Mouse (Mus musculus): ENCODE data around the gene Tpm4. TPM values are rescaled to one million over a fixed set of nuclear protein-coding genes. Genes with fewer than 3 reads are reported as not detected.
A peak's percentile ranks its signal among the peaks of the same experiment; 100 is the strongest.

Tpm4 gene
- polyA plus RNA-seq, 1 experiment from 2014 or later: 318 TPM

DNA sequence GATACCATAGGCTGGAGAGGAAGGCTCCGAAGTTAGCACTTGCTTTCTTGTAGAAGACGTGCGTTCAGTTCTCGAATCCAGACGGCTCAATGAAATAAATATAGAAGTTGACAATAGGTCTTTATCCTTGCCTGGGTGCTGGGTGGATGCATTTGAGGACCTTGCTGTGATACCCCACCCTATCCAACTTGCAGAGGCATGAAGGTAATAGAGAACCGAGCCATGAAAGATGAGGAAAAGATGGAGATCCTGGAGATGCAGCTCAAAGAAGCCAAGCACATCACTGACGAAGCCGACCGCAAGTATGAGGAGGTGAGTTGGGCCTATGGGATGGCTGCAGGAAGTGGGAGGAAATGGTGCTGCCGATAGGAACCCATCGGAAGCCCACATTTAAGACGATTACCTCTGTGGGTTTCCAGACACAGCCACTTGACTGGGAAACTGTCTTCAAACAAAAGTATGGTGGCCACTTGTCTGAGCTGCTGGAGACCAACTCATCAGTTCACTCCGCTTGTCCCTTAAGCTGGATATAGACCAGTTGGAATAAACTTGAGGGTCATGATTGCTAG, 8.6 kb downstream of the Tpm4 start:
- WGBS: 88% methylated on average over 13 of the region's 13 CpGs
- no peaks in the 10 kb centered on the region for H3K9me3 ChIP-seq (ENCODE audit: control insufficient read depth, low read length)
- H3K27ac ChIP-seq (replicated peaks in 1 of 2; ENCODE audit: control insufficient read depth in 1 of 2, insufficient read depth in 1 of 2, low read depth in 2 of 2, low read length in 2 of 2): no peak overlapping the region; a peak in 1 of 4 replicates
- H3K27me3 ChIP-seq (ENCODE audit: control insufficient read depth, insufficient read depth, low read length): no peaks in the 10 kb centered on the region
- no peak overlapping the region for H3K9ac ChIP-seq (ENCODE audit: low read length)
- peaks cover 100% of the 10 kb centered on the region for H3K36me3 ChIP-seq (ENCODE audit: control insufficient read depth, insufficient read depth, low read length)
- H3K4me1 ChIP-seq (ENCODE audit: control insufficient read depth in 2 of 2, insufficient read depth in 2 of 2, low read length in 2 of 2): peaks cover 2 to 21% of the 10 kb centered on the region in 2 experiments
- H3K4me2 ChIP-seq (ENCODE audit: low read length): no peak overlapping the region
- ATAC-seq (ENCODE audit: insufficient number of reproducible peaks, insufficient read depth, low FRiP score, low read depth): no peak
- no peak overlapping the region for H3K4me3 ChIP-seq (ENCODE audit: control insufficient read depth in 1 of 2, insufficient read depth in 1 of 2, low read depth in 1 of 2, low read length in 2 of 2)

DNA sequence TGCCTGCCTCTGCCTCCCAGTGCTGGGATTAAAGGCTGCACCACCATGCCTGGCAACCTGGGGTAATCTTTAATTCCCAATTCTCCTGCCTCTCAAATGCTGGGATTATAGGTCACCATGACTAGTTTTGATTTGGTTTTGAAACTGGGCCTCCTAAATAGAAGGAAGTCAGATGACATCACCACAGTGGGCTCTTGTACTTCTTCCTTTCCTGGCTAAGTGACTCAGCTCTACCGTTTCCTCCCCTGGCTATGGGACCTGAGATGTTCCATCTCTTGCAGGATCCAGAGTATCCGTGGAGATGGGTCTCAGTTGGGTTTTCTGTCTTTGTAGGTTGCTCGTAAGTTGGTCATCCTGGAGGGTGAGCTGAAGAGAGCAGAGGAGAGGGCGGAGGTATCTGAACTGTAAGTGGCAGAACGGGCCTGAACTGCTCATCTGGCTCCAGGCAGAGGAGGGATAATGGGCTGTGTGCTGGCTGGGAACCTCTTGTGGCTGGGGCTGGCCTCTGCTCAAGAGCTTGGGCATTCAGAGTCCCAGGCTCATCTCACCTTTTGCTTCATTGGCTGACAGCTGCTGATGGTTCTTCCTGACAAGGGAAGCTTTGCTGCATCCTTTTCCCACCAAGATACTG, 9.7 kb downstream of the Tpm4 start:
- no peaks in the 10 kb centered on the region for H3K9me3 ChIP-seq (ENCODE audit: control insufficient read depth, low read length)
- peaks cover 98% of the 10 kb centered on the region for H3K36me3 ChIP-seq (ENCODE audit: control insufficient read depth, insufficient read depth, low read length)
- H3K27ac ChIP-seq (replicated peaks in 1 of 2; ENCODE audit: control insufficient read depth in 1 of 2, insufficient read depth in 1 of 2, low read depth in 2 of 2, low read length in 2 of 2): 0 out of 4 replicates have a peak overlapping the region, but pooled peaks of 1 of the 2 experiments have one; percentile 6
- no peak for ATAC-seq (ENCODE audit: insufficient number of reproducible peaks, insufficient read depth, low FRiP score, low read depth)
- no peak overlapping the region for H3K9ac ChIP-seq (ENCODE audit: low read length)
- H3K4me1 ChIP-seq (ENCODE audit: control insufficient read depth in 2 of 2, insufficient read depth in 2 of 2, low read length in 2 of 2): peaks cover 2 to 21% of the 10 kb centered on the region in 2 experiments
- no peaks in the 10 kb centered on the region for H3K27me3 ChIP-seq (ENCODE audit: control insufficient read depth, insufficient read depth, low read length)
- H3K4me3 ChIP-seq (ENCODE audit: control insufficient read depth in 1 of 2, insufficient read depth in 1 of 2, low read depth in 1 of 2, low read length in 2 of 2): no peak overlapping the region
- 67% methylated on average over 5 of the region's 5 CpGs for WGBS
- no peak overlapping the region for H3K4me2 ChIP-seq (ENCODE audit: low read length)

DNA sequence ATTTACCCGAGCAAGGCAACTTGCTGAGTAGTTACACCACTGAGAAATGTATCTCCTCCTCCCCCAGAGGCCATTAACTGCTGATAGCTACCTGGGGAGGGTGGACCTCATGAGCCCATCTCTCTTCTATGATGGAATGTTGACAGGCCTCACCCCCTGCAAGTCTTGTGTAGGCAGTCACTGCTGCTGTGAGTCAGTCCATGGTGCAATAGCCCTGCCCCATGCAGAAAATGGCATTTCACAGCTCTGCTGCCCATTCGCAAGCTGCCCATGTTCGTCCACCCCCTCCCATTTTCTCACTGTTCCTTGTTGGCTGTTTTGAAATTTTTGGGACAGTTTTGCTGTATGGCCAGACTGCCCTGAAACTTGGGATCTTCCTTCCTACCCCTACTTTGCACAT, 10.7 kb downstream of the Tpm4 start:
- no peak overlapping the region for H3K9ac ChIP-seq (ENCODE audit: low read length)
- H3K4me3 ChIP-seq (ENCODE audit: control insufficient read depth in 1 of 2, insufficient read depth in 1 of 2, low read depth in 1 of 2, low read length in 2 of 2): no peak overlapping the region
- H3K4me2 ChIP-seq (ENCODE audit: low read length): no peak overlapping the region
- 69% methylated on average over 3 of the region's 3 CpGs for WGBS
- no peak for ATAC-seq (ENCODE audit: insufficient number of reproducible peaks, insufficient read depth, low FRiP score, low read depth)
- peaks cover 98% of the 10 kb centered on the region for H3K36me3 ChIP-seq (ENCODE audit: control insufficient read depth, insufficient read depth, low read length)
- no peak overlapping the region for H3K27ac ChIP-seq (replicated peaks in 1 of 2; ENCODE audit: control insufficient read depth in 1 of 2, insufficient read depth in 1 of 2, low read depth in 2 of 2, low read length in 2 of 2)
- H3K9me3 ChIP-seq (ENCODE audit: control insufficient read depth, low read length): no peaks in the 10 kb centered on the region
- H3K27me3 ChIP-seq (ENCODE audit: control insufficient read depth, insufficient read depth, low read length): no peaks in the 10 kb centered on the region
- peaks cover 2 to 21% of the 10 kb centered on the region in 2 experiments for H3K4me1 ChIP-seq (ENCODE audit: control insufficient read depth in 2 of 2, insufficient read depth in 2 of 2, low read length in 2 of 2)

- H3K27ac ChIP-seq (replicated peaks in 1 of 2; ENCODE audit: control insufficient read depth in 1 of 2, insufficient read depth in 1 of 2, low read depth in 2 of 2, low read length in 2 of 2): no peak overlapping the region
- no peak overlapping the region for H3K4me3 ChIP-seq (ENCODE audit: control insufficient read depth in 1 of 2, insufficient read depth in 1 of 2, low read depth in 1 of 2, low read length in 2 of 2)
- no peak for ATAC-seq (ENCODE audit: insufficient number of reproducible peaks, insufficient read depth, low FRiP score, low read depth)
- H3K4me2 ChIP-seq (ENCODE audit: low read length): no peak overlapping the region
- peaks cover 2 to 21% of the 10 kb centered on the region in 2 experiments for H3K4me1 ChIP-seq (ENCODE audit: control insufficient read depth in 2 of 2, insufficient read depth in 2 of 2, low read length in 2 of 2)
- peaks cover 98% of the 10 kb centered on the region for H3K36me3 ChIP-seq (ENCODE audit: control insufficient read depth, insufficient read depth, low read length)
- 46% methylated on average over 1 of the region's 1 CpGs for WGBS
- H3K9ac ChIP-seq (ENCODE audit: low read length): no peak overlapping the region
- H3K9me3 ChIP-seq (ENCODE audit: control insufficient read depth, low read length): no peaks in the 10 kb centered on the region
- no peaks in the 10 kb centered on the region for H3K27me3 ChIP-seq (ENCODE audit: control insufficient read depth, insufficient read depth, low read length)
Observed at GRCm38 (mm10) chr8:72146056-72146455, 11.3 kb downstream of the Tpm4 start.

- no peak overlapping the region for H3K4me2 ChIP-seq (ENCODE audit: low read length)
- H3K4me3 ChIP-seq (ENCODE audit: control insufficient read depth in 1 of 2, insufficient read depth in 1 of 2, low read depth in 1 of 2, low read length in 2 of 2): no peak overlapping the region
- peaks cover 98% of the 10 kb centered on the region for H3K36me3 ChIP-seq (ENCODE audit: control insufficient read depth, insufficient read depth, low read length)
- H3K9ac ChIP-seq (ENCODE audit: low read length): no peak overlapping the region
- peak overlapping the region; percentile 37 to 41; a peak in 3 of 4 replicates for H3K27ac ChIP-seq (replicated peaks in 1 of 2; ENCODE audit: control insufficient read depth in 1 of 2, insufficient read depth in 1 of 2, low read depth in 2 of 2, low read length in 2 of 2)
- H3K4me1 ChIP-seq (ENCODE audit: control insufficient read depth in 2 of 2, insufficient read depth in 2 of 2, low read length in 2 of 2): peaks cover 2 to 21% of the 10 kb centered on the region in 2 experiments
- H3K27me3 ChIP-seq (ENCODE audit: control insufficient read depth, insufficient read depth, low read length): no peaks in the 10 kb centered on the region
- no peak for ATAC-seq (ENCODE audit: insufficient number of reproducible peaks, insufficient read depth, low FRiP score, low read depth)
- WGBS: 79% methylated on average over 3 of the region's 3 CpGs
- H3K9me3 ChIP-seq (ENCODE audit: control insufficient read depth, low read length): no peaks in the 10 kb centered on the region
Observed at GRCm38 (mm10) chr8:72146556-72146955, 11.8 kb downstream of the Tpm4 start.

DNA sequence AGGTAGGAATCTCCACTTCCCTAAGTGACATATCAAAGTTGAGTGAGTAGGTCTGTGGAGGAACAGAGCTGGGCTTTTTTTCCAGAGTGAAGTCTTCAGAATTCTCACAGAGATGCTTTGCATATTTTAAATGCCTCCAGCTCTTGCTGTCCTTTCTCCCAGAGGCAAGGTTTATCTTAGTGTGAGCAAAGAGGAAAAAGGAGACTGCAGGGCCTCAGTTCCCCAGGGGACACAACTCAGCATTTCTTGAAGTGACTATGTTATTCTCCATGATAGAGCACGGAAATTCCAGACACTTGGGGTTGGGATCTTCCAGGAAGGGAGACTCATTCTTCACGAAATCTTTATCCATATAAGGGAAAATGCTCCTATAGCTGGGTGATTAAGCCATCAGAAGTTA, 12.5 kb downstream of the Tpm4 start:
- Histone ChIP-seq H3K4me2 (ENCODE audit: low read length) (no peak overlapping the region), H3K27ac (replicated peaks in 1 of 2; ENCODE audit: control insufficient read depth in 1 of 2, insufficient read depth in 1 of 2, low read depth in 2 of 2, low read length in 2 of 2) (peak overlapping the region; percentile 37 to 41; a peak in 3 of 4 replicates), H3K4me3 (ENCODE audit: control insufficient read depth in 1 of 2, insufficient read depth in 1 of 2, low read depth in 1 of 2, low read length in 2 of 2) (no peak overlapping the region), H3K9me3 (ENCODE audit: control insufficient read depth, low read length) (no peaks in the 10 kb centered on the region), H3K9ac (ENCODE audit: low read length) (no peak overlapping the region), H3K36me3 (ENCODE audit: control insufficient read depth, insufficient read depth, low read length) (peaks cover 98% of the 10 kb centered on the region), H3K4me1 (ENCODE audit: control insufficient read depth in 2 of 2, insufficient read depth in 2 of 2, low read length in 2 of 2) (peaks cover 2 to 21% of the 10 kb centered on the region in 2 experiments), H3K27me3 (ENCODE audit: control insufficient read depth, insufficient read depth, low read length) (no peaks in the 10 kb centered on the region)
- no peak for ATAC-seq (ENCODE audit: insufficient number of reproducible peaks, insufficient read depth, low FRiP score, low read depth)
- WGBS: 36% methylated on average over 2 of the region's 2 CpGs

- WGBS: 76% methylated on average over 1 of the region's 1 CpGs
- Histone ChIP-seq H3K27me3 (ENCODE audit: control insufficient read depth, insufficient read depth, low read length) (no peaks in the 10 kb centered on the region), H3K4me2 (ENCODE audit: low read length) (no peak overlapping the region), H3K4me3 (ENCODE audit: control insufficient read depth in 1 of 2, insufficient read depth in 1 of 2, low read depth in 1 of 2, low read length in 2 of 2) (no peak overlapping the region), H3K9me3 (ENCODE audit: control insufficient read depth, low read length) (no peaks in the 10 kb centered on the region), H3K36me3 (ENCODE audit: control insufficient read depth, insufficient read depth, low read length) (peaks cover 98% of the 10 kb centered on the region), H3K4me1 (ENCODE audit: control insufficient read depth in 2 of 2, insufficient read depth in 2 of 2, low read length in 2 of 2) (peaks cover 2 to 21% of the 10 kb centered on the region in 2 experiments), H3K9ac (ENCODE audit: low read length) (no peak overlapping the region), H3K27ac (replicated peaks in 1 of 2; ENCODE audit: control insufficient read depth in 1 of 2, insufficient read depth in 1 of 2, low read depth in 2 of 2, low read length in 2 of 2) (no peak overlapping the region)
- ATAC-seq (ENCODE audit: insufficient number of reproducible peaks, insufficient read depth, low FRiP score, low read depth): no peak
Observed at GRCm38 (mm10) chr8:72149056-72149455, 14.3 kb downstream of the Tpm4 start.
